Mouse (Mus musculus): ENCODE results near the gene Cptp.

Cptp gene

GRCm38 (mm10) chr4:155888181-155888580, 18.9 kb upstream of the Cptp start:
- no peak for DNase-seq (ENCODE audit: extremely low read depth, low read depth, low spot score)

DNA sequence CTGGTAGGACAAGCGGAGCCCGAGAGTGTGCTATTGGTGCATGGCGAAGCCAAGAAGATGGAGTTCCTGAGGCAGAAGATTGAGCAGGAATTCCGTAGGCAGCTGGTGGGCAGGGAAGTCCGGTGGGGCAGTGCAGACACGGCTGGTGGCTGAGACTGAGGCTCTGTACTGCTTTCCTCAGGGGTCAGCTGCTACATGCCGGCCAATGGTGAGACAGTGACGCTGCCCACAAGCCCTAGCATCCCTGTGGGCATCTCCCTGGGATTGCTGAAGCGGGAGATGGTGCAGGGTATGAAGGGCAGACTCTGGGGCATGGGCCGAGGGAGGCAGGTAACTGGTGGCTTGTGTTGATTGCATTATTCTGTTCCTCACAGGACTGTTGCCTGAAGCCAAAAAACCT, 18.4 kb upstream of the Cptp start:
- no peak for DNase-seq (ENCODE audit: extremely low read depth, low read depth, low spot score)

- DNase-seq (ENCODE audit: extremely low read depth, low read depth, low spot score) = no peak
Observed at GRCm38 (mm10) chr4:155886330-155886729, 17.1 kb upstream of the Cptp start.

DNA sequence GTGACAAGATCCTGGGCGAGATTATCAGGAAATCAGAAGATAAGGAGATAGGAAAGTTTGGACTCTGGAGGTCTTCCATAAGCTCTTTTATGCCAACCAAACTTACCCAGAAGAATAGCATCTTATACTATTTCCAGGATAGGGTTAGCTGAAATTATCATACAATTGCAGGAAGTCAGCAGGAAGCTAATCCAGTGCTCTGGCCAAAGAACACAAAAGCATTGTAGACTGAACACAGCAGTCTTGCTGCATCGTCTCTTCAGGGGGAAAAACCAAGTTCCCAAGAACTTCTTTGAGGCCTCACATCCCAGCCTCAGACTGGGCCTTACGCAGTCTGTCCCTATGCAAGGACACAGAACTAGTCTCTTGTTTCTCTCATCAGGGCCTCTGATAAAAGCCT, 14.3 kb upstream of the Cptp start:
- no peak for DNase-seq (ENCODE audit: extremely low read depth, low read depth, low spot score)

DNA sequence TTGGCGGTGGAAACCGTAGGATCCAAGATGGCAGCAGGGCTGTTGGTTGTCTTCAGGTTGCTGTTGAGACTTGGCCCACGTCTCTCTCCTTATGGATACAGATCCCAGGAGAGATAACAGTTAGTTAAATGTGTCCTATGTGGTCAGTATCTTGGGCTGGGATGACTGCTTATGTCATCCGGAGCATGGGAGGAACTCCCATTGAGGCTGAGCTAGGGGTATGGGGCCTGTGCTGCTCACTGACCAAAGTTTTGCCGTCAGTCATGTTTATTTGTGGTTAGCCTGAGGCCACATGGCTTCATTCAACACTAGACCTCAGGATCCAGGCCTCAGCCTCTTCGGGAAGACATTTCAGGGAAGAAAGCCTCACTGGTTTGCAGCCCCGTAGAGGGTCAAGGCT, 2.2 kb upstream of the Cptp start:
- no peak for DNase-seq (ENCODE audit: extremely low read depth, low read depth, low spot score)

- no peak for DNase-seq (ENCODE audit: extremely low read depth, low read depth, low spot score)
Observed at GRCm38 (mm10) chr4:155868614-155869298, 484 bp downstream of the Cptp start.

GRCm38 (mm10) chr4:155863001-155863400, 6.2 kb downstream of the Cptp start, which contains the start of gene Tas1r3:
TSS of gene Tas1r3 (minus strand) at chr4:155863362.
- DNase-seq (ENCODE audit: extremely low read depth, low read depth, low spot score) = no peak

- DNase-seq (ENCODE audit: extremely low read depth, low read depth, low spot score) = no peak
Observed at GRCm38 (mm10) chr4:155861787-155862186, 7.5 kb downstream of the Cptp start.

DNA sequence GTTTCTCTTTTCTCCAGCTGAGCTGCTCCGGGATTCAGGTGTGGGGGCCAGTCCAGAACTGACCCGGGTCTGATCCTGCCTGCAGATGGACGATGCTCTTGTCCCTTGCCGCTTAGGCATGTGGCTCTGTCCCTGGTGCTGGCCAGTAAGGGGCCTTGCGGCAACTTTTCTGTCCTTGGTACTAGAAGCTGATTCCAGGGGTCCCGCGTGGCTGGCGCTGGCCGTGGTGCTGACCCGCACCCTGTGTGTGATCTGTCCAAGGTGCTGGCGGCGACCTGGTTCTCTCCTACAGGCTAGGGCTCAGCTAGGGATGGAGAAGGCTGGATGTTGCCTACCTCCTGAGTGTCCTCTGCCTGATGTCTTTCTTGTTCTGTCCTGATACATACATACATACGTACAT, 9.9 kb downstream of the Cptp start:
- no peak for DNase-seq (ENCODE audit: extremely low read depth, low read depth, low spot score)

GRCm38 (mm10) chr4:155856881-155857280, 12.4 kb downstream of the Cptp start:
- no peak for DNase-seq (ENCODE audit: extremely low read depth, low read depth, low spot score)

DNA sequence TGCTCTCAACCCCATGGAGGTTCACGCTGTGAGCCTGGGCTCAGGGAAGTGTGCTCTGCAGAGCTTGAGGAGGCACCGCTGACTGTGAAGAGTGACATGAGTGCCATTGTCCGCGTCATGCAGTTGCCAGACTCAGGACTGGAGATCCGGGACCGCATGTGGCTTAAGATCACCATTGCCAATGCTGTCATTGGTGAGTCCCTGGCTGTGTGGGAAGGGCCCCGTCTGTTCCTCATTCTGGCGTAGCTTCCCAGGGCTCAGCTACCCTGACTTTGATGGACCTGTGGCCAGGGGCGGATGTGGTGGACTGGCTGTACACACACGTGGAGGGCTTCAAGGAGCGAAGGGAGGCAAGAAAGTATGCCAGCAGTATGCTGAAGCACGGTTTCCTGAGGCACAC, 13.2 kb downstream of the Cptp start:
- DNase-seq (ENCODE audit: extremely low read depth, low read depth, low spot score) = no peak

- DNase-seq (ENCODE audit: extremely low read depth, low read depth, low spot score) = no peak
Observed at GRCm38 (mm10) chr4:155854991-155855390, 14.2 kb downstream of the Cptp start.

DNA sequence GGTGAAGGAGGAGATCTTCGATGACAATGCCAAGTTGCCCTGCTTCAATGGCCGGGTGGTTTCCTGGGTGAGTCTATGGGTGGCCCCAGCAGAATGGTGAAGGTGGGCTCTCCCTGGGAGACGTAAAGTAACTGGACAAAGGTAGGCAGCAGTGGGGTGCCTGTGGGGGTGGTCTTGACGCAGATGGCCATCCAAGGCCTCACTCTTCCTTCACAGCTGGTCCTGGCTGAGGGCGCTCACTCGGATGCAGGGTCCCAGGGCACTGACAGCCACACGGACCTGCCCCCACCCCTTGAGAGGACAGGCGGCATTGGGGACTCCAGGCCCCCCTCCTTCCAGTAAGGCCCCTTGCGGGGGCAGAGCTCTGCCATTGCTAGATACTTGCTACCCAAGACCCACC, 15.8 kb downstream of the Cptp start:
- DNase-seq (ENCODE audit: extremely low read depth, low read depth, low spot score) = no peak

GRCm38 (mm10) chr4:155851951-155852411, 17.3 kb downstream of the Cptp start:
- no peak for DNase-seq (ENCODE audit: extremely low read depth, low read depth, low spot score)

- DNase-seq (ENCODE audit: extremely low read depth, low read depth, low spot score) = no peak
Observed at GRCm38 (mm10) chr4:155851368-155851767, 17.9 kb downstream of the Cptp start.

DNA sequence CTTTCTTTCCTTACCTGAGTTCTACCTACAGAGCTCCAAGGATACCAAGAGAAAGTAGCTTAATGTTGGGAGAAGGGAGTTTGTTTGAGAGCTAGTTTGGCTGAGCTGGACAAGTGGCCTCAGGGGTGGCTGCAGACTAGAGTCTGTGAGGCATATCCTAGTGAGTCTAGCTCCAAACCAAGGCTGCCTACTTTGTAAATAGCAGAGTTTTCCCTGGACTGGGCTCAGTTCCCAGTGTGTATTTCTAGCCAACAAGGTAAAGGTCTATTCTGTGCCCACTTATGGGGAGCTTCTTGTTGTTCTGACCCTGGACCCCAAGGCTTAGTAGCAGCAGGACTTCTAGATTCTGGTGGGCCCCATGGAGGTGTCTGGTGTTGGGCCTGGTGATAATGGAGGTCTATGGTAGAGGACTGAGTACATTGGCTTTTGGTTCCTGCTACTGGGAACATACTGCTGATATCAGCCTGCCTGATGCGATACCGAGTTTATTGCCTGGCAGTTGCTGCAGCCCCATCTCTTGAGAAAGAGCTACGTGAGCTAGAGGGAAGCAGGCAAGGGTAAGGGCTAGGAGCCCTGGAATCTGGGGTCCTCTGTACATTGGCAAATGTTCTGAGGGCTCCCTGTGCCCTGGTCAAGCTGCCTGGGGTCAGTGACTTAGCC, 19.3 kb downstream of the Cptp start:
- DNase-seq (ENCODE audit: extremely low read depth, low read depth, low spot score) = no peak

GRCm38 (mm10) chr4:155849391-155849790, 19.8 kb downstream of the Cptp start:
- DNase-seq (ENCODE audit: extremely low read depth, low read depth, low spot score) = no peak

DNA sequence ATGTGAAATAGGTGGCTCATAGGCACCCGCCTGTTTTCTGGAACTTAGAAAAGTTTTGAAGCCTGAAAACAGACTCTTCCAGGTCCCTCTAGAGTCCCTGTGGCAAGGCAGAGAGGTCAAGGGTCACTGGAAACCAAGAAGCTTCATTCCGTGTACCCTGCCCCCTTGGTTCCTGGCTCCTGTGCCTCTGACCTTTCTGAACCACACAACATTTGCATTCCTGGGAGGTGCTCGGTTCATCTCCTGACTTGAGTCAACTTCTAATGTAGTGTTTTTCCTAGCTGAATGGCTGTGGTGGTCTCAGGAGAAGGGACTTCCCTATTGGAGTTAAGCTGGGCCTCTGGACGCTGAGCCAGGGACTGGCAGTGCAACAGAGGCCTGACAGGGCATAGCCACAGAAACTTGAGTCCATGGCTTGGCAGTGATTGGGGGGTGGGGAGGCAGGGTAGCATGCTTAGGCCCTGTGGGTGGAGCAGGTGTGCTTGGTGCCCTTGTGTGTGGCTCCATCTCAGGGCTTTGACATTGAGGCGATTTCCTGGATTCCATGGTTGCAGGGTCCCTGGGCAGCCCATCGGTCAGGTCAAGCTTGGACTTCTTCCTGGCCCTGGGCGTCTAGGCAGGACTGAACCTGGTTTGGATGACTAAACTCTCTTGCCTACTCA, 20.7 kb downstream of the Cptp start:
- no peak for DNase-seq (ENCODE audit: extremely low read depth, low read depth, low spot score)

DNA sequence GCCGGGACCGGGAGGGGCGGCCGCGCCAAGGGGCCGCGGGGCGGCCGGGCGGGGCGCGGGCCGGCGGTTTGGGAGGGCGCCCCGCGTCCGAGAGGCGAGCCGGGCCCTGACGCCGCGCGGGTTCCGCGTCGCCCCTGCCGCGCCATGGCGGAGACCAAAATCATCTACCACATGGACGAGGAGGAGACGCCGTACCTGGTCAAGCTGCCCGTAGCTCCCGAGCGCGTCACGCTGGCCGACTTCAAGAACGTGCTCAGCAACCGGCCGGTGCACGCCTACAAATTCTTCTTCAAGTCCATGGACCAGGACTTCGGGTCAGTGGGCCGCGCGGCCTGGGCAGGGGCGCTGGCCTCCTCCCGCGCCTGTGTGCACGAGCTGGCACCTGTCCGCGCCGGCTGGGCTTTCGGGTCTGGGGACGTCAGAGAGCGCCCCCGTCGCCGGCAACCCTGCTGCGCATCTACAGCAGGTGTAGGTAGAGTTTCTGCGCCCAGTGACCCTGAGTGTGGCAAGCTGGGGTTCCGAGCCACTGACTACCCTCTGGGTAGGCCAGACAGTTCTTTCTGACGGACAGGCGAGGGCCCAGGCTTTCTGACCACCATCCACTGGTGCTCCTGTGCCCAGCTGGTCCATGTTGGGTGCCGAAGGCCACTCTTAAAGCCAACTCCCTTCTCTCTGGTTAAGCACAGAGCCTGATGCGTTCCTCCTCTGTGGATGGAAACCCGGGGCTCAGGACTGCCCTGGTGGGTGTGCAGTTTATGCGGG, 21.5 kb downstream of the Cptp start:
- DNase-seq (ENCODE audit: extremely low read depth, low read depth, low spot score) = no peak

- no peak for DNase-seq (ENCODE audit: extremely low read depth, low read depth, low spot score)
Observed at GRCm38 (mm10) chr4:155846871-155847578, 22.2 kb downstream of the Cptp start, which contains the start of gene Dvl1. TSS of gene Dvl1 (plus strand) at chr4:155847402.

DNA sequence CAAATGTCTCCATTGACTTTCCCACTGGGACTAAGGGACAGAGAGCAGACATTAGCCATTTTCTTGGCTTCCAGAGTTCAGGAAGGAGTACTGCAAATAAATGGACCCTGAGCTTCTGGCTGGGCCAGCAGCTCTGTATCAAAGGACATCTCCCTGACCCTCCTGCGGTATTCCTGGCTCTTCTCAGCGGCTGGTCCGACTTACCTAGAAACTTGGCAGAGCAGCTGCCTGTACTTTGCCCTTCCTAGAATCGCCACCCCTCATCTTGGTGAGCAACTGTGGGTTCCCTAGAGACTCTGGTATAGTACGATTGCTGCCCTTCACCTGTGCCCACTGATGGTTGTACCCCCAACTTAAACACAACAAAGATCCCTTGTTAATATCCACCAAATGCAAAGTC, 26.0 kb downstream of the Cptp start:
- DNase-seq (ENCODE audit: extremely low read depth, low read depth, low spot score) = no peak

Data from fat pad, adult 2 months (tissue).